Mouse (Mus musculus): ENCODE data around the gene Calr4.

GRCm38 (mm10) chr4:109254511-109254910, 20.2 kb downstream of the Calr4 start:
- TF ChIP-seq CTCF (IDR thresholded peaks at IDR 0.05; ENCODE audit: borderline replicate concordance, insufficient read depth, low read depth, low read length) (no peak), POLR2A (IDR thresholded peaks at IDR 0.05; ENCODE audit: borderline replicate concordance, insufficient read depth, low read length) (no peak)
